Mouse (Mus musculus) heart, embryonic 15.5 days (tissue): ENCODE data around the gene Cfap20. TPM values are rescaled to one million over a fixed set of nuclear protein-coding genes. Genes with fewer than 3 reads are reported as not detected.

Source experiments
- ATAC-seq: fragments of 200-750 bp; cut with Nextera tagmentation; replicated peaks from 2 replicates; pipeline ENCODE4 v1.8.0; 2017; ENCODE audit warnings: low read depth, moderate TSS enrichment; ENCODE audit not compliant: insufficient number of reproducible peaks, insufficient read depth, low FRiP score
- H3K27ac ChIP-seq: fragments of 300-500 bp; sonication (generic); 2 replicates; pipeline ENCODE4 v1.5.1; 2015; ENCODE audit warnings: mild to moderate bottlenecking, inconsistent platforms
- H3K27me3 ChIP-seq: fragments of 300-500 bp; sonication (generic); 2 replicates; pipeline ENCODE4 v1.6.1; 2015; ENCODE audit warnings: inconsistent platforms
- H3K36me3 ChIP-seq: fragments of 300-500 bp; sonication (generic); 2 replicates; pipeline ENCODE4 v1.6.1; 2015; ENCODE audit warnings: mild to moderate bottlenecking, inconsistent platforms
- H3K4me1 ChIP-seq: fragments of 300-500 bp; sonication (generic); replicated peaks from 2 replicates; pipeline ENCODE4 v1.6.1; 2015; ENCODE audit warnings: inconsistent platforms
- H3K4me2 ChIP-seq: fragments of 300-500 bp; sonication (generic); 2 replicates; pipeline ENCODE4 v1.6.1; 2015; ENCODE audit warnings: inconsistent platforms, mild to moderate bottlenecking, moderate library complexity
- H3K4me3 ChIP-seq: fragments of 300-500 bp; sonication (generic); 2 replicates; pipeline ENCODE4 v1.5.1; 2015; ENCODE audit warnings: mild to moderate bottlenecking, inconsistent platforms
- H3K9ac ChIP-seq: fragments of 300-500 bp; sonication (generic); 2 replicates; pipeline ENCODE4 v1.6.1; 2015; ENCODE audit warnings: mild to moderate bottlenecking, inconsistent platforms
- H3K9me3 ChIP-seq: fragments of 300-500 bp; sonication (generic); replicated peaks from 2 replicates; pipeline ENCODE4 v1.6.1; 2016; ENCODE audit warnings: inconsistent platforms
- WGBS: fragments of 180-500 bp; shearing (Covaris S2); methylation state at CpG from one replicate; pipeline ENCODE4 v1.1.7; 2015; ENCODE audit warnings: mixed read lengths; 5-methylcytosine and 5-hydroxymethylcytosine counted together
- polyA plus RNA-seq: library from polyadenylated mRNA; unstranded; fragments of >200 nt; fragmentation: Nextera tagmentation; extraction: Ambion mirVana; gene quantifications from 2 replicates; pipeline ENCODE4 v1.2.1, GENCODE M21; 2015

The Cfap20 gene
- polyA plus RNA-seq, 1 experiment from 2014 or later: 146 TPM

DNA sequence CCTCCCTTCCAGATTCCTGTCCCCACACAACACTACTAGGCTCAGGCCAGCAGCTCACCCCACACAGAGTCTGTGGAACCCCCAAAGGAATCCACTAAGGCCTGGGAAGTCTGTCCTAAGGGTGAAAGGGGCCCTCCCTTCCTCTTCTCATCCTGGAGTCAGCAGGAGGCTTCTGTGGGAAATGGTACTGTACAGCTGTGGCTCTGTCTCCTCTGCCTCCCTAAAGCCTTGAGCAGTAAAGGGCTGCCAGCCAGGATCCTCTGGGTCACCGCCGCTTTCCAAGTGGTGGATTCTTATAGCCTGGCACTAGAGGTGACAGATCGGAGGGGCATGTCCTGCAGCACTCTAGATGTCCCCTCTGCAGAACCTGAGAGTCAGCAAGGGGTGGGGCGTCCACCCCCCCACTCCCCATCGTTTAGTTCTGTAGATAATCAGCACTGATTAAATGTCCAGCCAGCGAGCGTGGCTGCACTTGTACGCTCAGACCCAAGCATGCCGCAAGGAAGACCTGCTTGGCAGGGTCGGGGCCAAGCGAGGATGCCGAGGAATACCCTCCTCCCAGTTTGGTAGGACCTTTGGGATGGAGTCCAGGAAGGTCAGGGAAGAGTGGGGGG lies 61.2 kb downstream of the Cfap20 start:
- Histone ChIP-seq H3K4me2 (no peak overlapping the region), H3K4me3 (no peak overlapping the region), H3K36me3 (peaks cover 43% of the 10 kb centered on the region; the same call in 1 of the 2 replicates), H3K27me3 (no peaks in the 10 kb centered on the region), H3K4me1 (peaks cover 63% of the 10 kb centered on the region), H3K9ac (no peak overlapping the region), H3K9me3 (no peaks in the 10 kb centered on the region), H3K27ac (peak overlapping the region; percentile 54)
- ATAC-seq: no peak
- WGBS: 53% methylated on average over 12 of the region's 12 CpGs

Other genes with a start within 250 kb of the Cfap20 start
- 15.7 and 19.3 TPM in 2 replicates for gene Kifc3, start 232.1 kb downstream of the Cfap20 start, polyA plus RNA-seq
- 0.49 and 1.1 TPM in 2 replicates for gene Cngb1, start 128.3 kb downstream of the Cfap20 start, polyA plus RNA-seq
- 0.29 TPM in 1 of 2 replicates, not detected in the other for gene Tepp, start 124.3 kb downstream of the Cfap20 start, polyA plus RNA-seq
- gene Zfp319, start 102.9 kb downstream of the Cfap20 start, polyA plus RNA-seq: 4.9 and 7.3 TPM in 2 replicates
- 26.7 and 32.0 TPM in 2 replicates for gene Usb1, start 102.6 kb downstream of the Cfap20 start, polyA plus RNA-seq
- gene Mmp15, start 82.6 kb downstream of the Cfap20 start, polyA plus RNA-seq: 35.2 and 42.8 TPM in 2 replicates
- gene Csnk2a2, start 55.2 kb upstream of the Cfap20 start, polyA plus RNA-seq: 4.8 and 6.4 TPM in 2 replicates
- 2.4 and 2.9 TPM in 2 replicates for gene Ccdc113, start 99.2 kb upstream of the Cfap20 start, polyA plus RNA-seq
- gene Prss54, start 141.5 kb upstream of the Cfap20 start, polyA plus RNA-seq: not detected in 2 replicates
- gene Gins3, start 198.6 kb upstream of the Cfap20 start, polyA plus RNA-seq: 13.2 and 13.5 TPM in 2 replicates
- 295 and 301 TPM in 2 replicates for gene Ndrg4, start 242.1 kb upstream of the Cfap20 start, polyA plus RNA-seq